ENCODE assay signal across 8 mouse cellular contexts in genomic region chr1:191894386-191894785, GRCm38 (mm10). TPM values are rescaled to one million over a fixed set of nuclear protein-coding genes. Genes with fewer than 3 reads are reported as not detected.
DNase-seq lines count a peak whose midpoint lies in the region; ATAC-seq lines count a peak whose summit lies in the region.

No protein-coding gene starts in this region.

- no peak overlapping the region for H3K27ac ChIP-seq in heart, embryonic 11.5 days (ENCODE audit: low read depth, low read length)
- no peak overlapping the region for H3K27ac ChIP-seq in intestine, embryonic 16.5 days (ENCODE audit: low read length)
- H3K27ac ChIP-seq in lung, embryonic 16.5 days (ENCODE audit: low read length) = no peak overlapping the region
- no peak overlapping the region for H3K27ac ChIP-seq in kidney, embryonic 16.5 days (ENCODE audit: low read length)

- H3K9ac ChIP-seq in heart, embryonic 11.5 days (ENCODE audit: low read depth, low read length) = no peak overlapping the region
- no peak overlapping the region for H3K9ac ChIP-seq in intestine, embryonic 16.5 days (ENCODE audit: low read depth, low read length)
- H3K9ac ChIP-seq in lung, embryonic 16.5 days (ENCODE audit: low read length) = no peak overlapping the region
- no peak overlapping the region for H3K9ac ChIP-seq in kidney, embryonic 16.5 days (replicated peaks; ENCODE audit: low read length)

- H3K36me3 ChIP-seq in heart, embryonic 11.5 days (ENCODE audit: control insufficient read depth, insufficient read depth, low read length) = no peaks in the 10 kb centered on the region
- H3K36me3 ChIP-seq in intestine, embryonic 16.5 days (ENCODE audit: control insufficient read depth, insufficient read depth, low read length) = no peaks in the 10 kb centered on the region
- H3K36me3 ChIP-seq in lung, embryonic 16.5 days (ENCODE audit: control insufficient read depth, insufficient read depth, low read length) = no peaks in the 10 kb centered on the region
- no peaks in the 10 kb centered on the region for H3K36me3 ChIP-seq in kidney, embryonic 16.5 days (ENCODE audit: insufficient read depth, low read length)

- H3K4me3 ChIP-seq in heart, embryonic 11.5 days (ENCODE audit: low read depth, low read length) = no peak overlapping the region
- H3K4me3 ChIP-seq in intestine, embryonic 16.5 days (ENCODE audit: low read length) = no peak overlapping the region
- H3K4me3 ChIP-seq in lung, embryonic 16.5 days (ENCODE audit: low read length) = no peak overlapping the region
- no peak overlapping the region for H3K4me3 ChIP-seq in kidney, embryonic 16.5 days (ENCODE audit: low read length)

- DNase-seq in heart, adult 18-20 months = peak; percentile 41 to 77
- peak; percentile 34 for DNase-seq in urinary bladder, postnatal 25 days (ENCODE audit: low spot score)
- DNase-seq in spleen, postnatal 14 days (ENCODE audit: low spot score in 2 of 2) = no peak

- H3K27me3 ChIP-seq in heart, embryonic 11.5 days (ENCODE audit: control insufficient read depth, insufficient read depth, low read length) = no peaks in the 10 kb centered on the region
- no peaks in the 10 kb centered on the region for H3K27me3 ChIP-seq in intestine, embryonic 16.5 days (replicated peaks; ENCODE audit: control insufficient read depth, insufficient read depth, low read length)
- H3K27me3 ChIP-seq in lung, embryonic 16.5 days (ENCODE audit: control insufficient read depth, insufficient read depth, low read depth, low read length) = no peaks in the 10 kb centered on the region
- no peaks in the 10 kb centered on the region for H3K27me3 ChIP-seq in kidney, embryonic 16.5 days (ENCODE audit: insufficient read depth, low read length)

- WGBS in heart, embryonic 11.5 days (ENCODE audit: insufficient replicate concordance) = 62% methylated on average over 17 of the region's 17 CpGs
- WGBS in intestine, embryonic 16.5 days = 60% methylated on average over 17 of the region's 17 CpGs
- 78% methylated on average over 17 of the region's 17 CpGs for WGBS in lung, embryonic 16.5 days
- 47% methylated on average over 17 of the region's 17 CpGs for WGBS in kidney, embryonic 16.5 days

- H3K9me3 ChIP-seq in heart, embryonic 11.5 days (replicated peaks; ENCODE audit: control insufficient read depth, low read length) = no peaks in the 10 kb centered on the region
- H3K9me3 ChIP-seq in intestine, embryonic 16.5 days (ENCODE audit: control insufficient read depth, low read length) = no peaks in the 10 kb centered on the region
- no peaks in the 10 kb centered on the region for H3K9me3 ChIP-seq in lung, embryonic 16.5 days (ENCODE audit: control insufficient read depth, low read length)
- H3K9me3 ChIP-seq in kidney, embryonic 16.5 days (ENCODE audit: low read length) = no peaks in the 10 kb centered on the region

- no peak overlapping the region for H3K4me2 ChIP-seq in heart, embryonic 11.5 days
- 0 out of 2 replicates have a peak overlapping the region, but pooled peaks have one; percentile 10 for H3K4me2 ChIP-seq in intestine, embryonic 16.5 days (ENCODE audit: low read depth, low read length)
- H3K4me2 ChIP-seq in lung, embryonic 16.5 days (ENCODE audit: low read depth, low read length) = no peak overlapping the region
- no peak overlapping the region for H3K4me2 ChIP-seq in kidney, embryonic 16.5 days (replicated peaks; ENCODE audit: low read depth, low read length)

- no peak for ATAC-seq in heart, embryonic 11.5 days (replicated peaks; ENCODE audit: insufficient number of reproducible peaks, low FRiP score, low TSS enrichment)
- peak; percentile 85 for ATAC-seq in common myeloid progenitor, adult 5-6 weeks (replicated peaks; ENCODE audit: low read depth, poor library complexity, severe bottlenecking)
- ATAC-seq in intestine, embryonic 16.5 days = peak; percentile 55
- ATAC-seq in lung, embryonic 16.5 days (ENCODE audit: low read depth) = peak; percentile 31; the same call in 1 of the 2 replicates
- no peak for ATAC-seq in kidney, embryonic 16.5 days (ENCODE audit: low FRiP score, low TSS enrichment)

- peaks cover 13% of the 10 kb centered on the region for H3K4me1 ChIP-seq in heart, embryonic 11.5 days (ENCODE audit: control insufficient read depth, insufficient read depth, low read length)
- H3K4me1 ChIP-seq in intestine, embryonic 16.5 days (ENCODE audit: control insufficient read depth, insufficient read depth, low read length) = peaks cover 20% of the 10 kb centered on the region
- peaks cover 7% of the 10 kb centered on the region for H3K4me1 ChIP-seq in lung, embryonic 16.5 days (replicated peaks; ENCODE audit: control insufficient read depth, insufficient read depth, low read length)
- 0 out of 2 replicates have a peak, but pooled peaks cover 3% of the 10 kb centered on the region for H3K4me1 ChIP-seq in kidney, embryonic 16.5 days (ENCODE audit: insufficient read depth, low read length)

RNA-seq across cellular contexts. Expression of gene Slc30a1, which starts 12.2 kb away (rescaled TPM):
- 10 to 100 TPM; 16.4 to 19.5 TPM for total RNA-seq in heart, adult 18-20 months (2021)
- polyA plus RNA-seq in heart, embryonic 11.5 days (2014; fragmentation: Nextera tagmentation; extraction: Ambion mirVana) = 2.1 and 2.4 TPM in 2 replicates
- total RNA-seq in common myeloid progenitor, adult 5-6 weeks (2017) = 5.0 and 6.7 TPM in 2 replicates
- 1.8 TPM in 2 replicates for polyA plus RNA-seq in intestine, embryonic 16.5 days (2015; fragmentation: Nextera tagmentation; extraction: Ambion mirVana)
- 1.5 and 1.8 TPM in 2 replicates for polyA plus RNA-seq in lung, embryonic 16.5 days (2015; fragmentation: Nextera tagmentation; extraction: Ambion mirVana)
- polyA plus RNA-seq in kidney, embryonic 16.5 days (2015; fragmentation: Nextera tagmentation; extraction: Ambion mirVana) = 1.6 and 2.0 TPM in 2 replicates

Comparison
In these comparisons a context has a peak if more than half of its experiments do, and no peak if none do; other contexts are left out.
1. DNase-seq: peak in heart, adult 18-20 months (2 of 2) and urinary bladder, postnatal 25 days (single experiment); none in spleen, postnatal 14 days (0 of 2).
2. ATAC-seq: peak in common myeloid progenitor, adult 5-6 weeks (single experiment), intestine, embryonic 16.5 days (single experiment) and lung, embryonic 16.5 days (single experiment); none in heart, embryonic 11.5 days (single experiment) and kidney, embryonic 16.5 days (single experiment).